Mouse (Mus musculus) forebrain, embryonic 14.5 days (tissue): ENCODE data around the gene Glp1r. TPM values are rescaled to one million over a fixed set of nuclear protein-coding genes. Genes with fewer than 3 reads are reported as not detected.

Experiments
- ATAC-seq: fragments of 200-750 bp; cut with Nextera tagmentation; 2 replicates; pipeline ENCODE4 v1.8.0; 2017; ENCODE audit warnings: mild to moderate bottlenecking, moderate library complexity
- DNase-seq: peaks from one replicate; pipeline ENCODE4 v3.0.0-alpha.2; 2015; ENCODE audit warnings: low spot score
- H3K27ac ChIP-seq: fragments of 300-500 bp; sonication (generic); 2 replicates; pipeline ENCODE4 v1.5.1; 2014; ENCODE audit warnings: low read depth, mild to moderate bottlenecking, control low read depth, low read length, moderate library complexity
- H3K27me3 ChIP-seq: fragments of 300-500 bp; sonication (generic); replicated peaks from 2 replicates; pipeline ENCODE4 v1.6.1; 2014; ENCODE audit warnings: low read length, control low read depth, mixed read lengths; ENCODE audit not compliant: control insufficient read depth, insufficient read depth
- H3K36me3 ChIP-seq: fragments of 300-500 bp; sonication (generic); 2 replicates; pipeline ENCODE4 v1.6.1; 2014; ENCODE audit warnings: low read length, control low read depth; ENCODE audit not compliant: control insufficient read depth, insufficient read depth
- H3K4me1 ChIP-seq: fragments of 300-500 bp; sonication (generic); 2 replicates; pipeline ENCODE4 v1.6.1; 2014; ENCODE audit warnings: antibody characterized with exemption, low read length, control low read depth; ENCODE audit not compliant: control insufficient read depth, insufficient read depth
- H3K4me2 ChIP-seq: fragments of 300-500 bp; sonication (generic); 2 replicates; pipeline ENCODE4 v1.6.1; 2014; ENCODE audit warnings: mild to moderate bottlenecking, control low read depth, low read length
- H3K4me3 ChIP-seq: fragments of 300-500 bp; sonication (generic); 2 replicates; pipeline ENCODE4 v1.5.1; 2014; ENCODE audit warnings: low read depth, low read length, control low read depth
- H3K9ac ChIP-seq: fragments of 300-500 bp; sonication (generic); 2 replicates; pipeline ENCODE4 v1.6.1; 2014; ENCODE audit warnings: mild to moderate bottlenecking, low read length, control low read depth, moderate library complexity
- H3K9me3 ChIP-seq: fragments of 300-500 bp; sonication (generic); replicated peaks from 2 replicates; pipeline ENCODE4 v1.6.1; 2016; ENCODE audit warnings: low read length, control low read depth, mixed read lengths; ENCODE audit not compliant: control insufficient read depth
- WGBS: fragments of 180-500 bp; shearing (Covaris S2); extraction: QIAGEN DNeasy Blood & Tissue Kit; methylation state at CpG from one replicate; pipeline ENCODE4 v1.1.7; 2014; 5-methylcytosine and 5-hydroxymethylcytosine counted together
- polyA plus RNA-seq: library from polyadenylated mRNA; unstranded; fragments of >200 nt; fragmentation: Nextera tagmentation; extraction: Ambion mirVana; gene quantifications from 2 replicates; pipeline ENCODE4 v1.2.1, GENCODE M21; 2014

Gene Glp1r
- polyA plus RNA-seq, 1 experiment from 2014 or later: 0.05 TPM

DNA sequence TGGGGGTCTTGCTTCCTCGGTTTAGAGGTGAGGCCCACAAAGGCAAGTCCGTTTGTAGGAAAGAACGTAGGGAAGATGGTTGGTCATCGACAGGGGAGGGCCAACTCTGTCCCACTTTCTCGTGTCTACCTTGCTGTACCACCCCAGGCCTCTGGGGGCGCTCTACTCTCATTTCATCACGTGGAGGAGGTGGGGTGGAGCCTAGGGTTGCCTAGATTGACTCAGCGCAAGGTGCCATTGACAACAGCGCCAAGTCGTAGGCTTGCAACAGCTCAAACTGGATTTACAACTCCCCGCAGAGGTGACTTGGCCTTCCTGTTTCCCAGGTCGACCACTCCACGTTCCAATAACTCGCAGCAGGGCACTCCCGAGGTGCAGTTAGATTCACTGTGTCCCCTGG, 27.3 kb upstream of the Glp1r start:
- Histone ChIP-seq H3K9me3 (no peaks in the 10 kb centered on the region), H3K27me3 (no peaks in the 10 kb centered on the region)
- no peak for DNase-seq

DNA sequence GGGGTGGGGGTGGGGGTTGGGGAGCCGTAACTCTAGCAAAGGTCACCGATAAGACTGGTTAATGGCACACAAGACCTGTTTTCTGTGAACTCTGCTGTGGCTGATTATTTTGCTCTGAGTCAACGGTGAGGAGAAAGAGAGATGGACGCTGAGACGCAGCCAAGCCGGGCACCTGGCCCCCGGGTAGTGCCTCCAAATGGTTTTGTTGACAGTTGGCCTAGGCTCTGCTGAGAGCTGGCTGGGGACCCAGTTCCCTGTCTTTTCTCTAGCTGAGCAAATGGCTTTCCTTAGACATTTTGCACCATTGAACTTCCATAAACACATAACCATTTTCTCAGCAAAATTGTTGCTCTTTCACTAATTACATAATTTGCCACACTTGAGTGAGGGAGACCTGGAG, 24.2 kb upstream of the Glp1r start:
- Histone ChIP-seq H3K4me3 (no peak overlapping the region), H3K9me3 (no peaks in the 10 kb centered on the region), H3K36me3 (no peaks in the 10 kb centered on the region), H3K27ac (no peak overlapping the region), H3K4me1 (no peaks in the 10 kb centered on the region), H3K4me2 (no peak overlapping the region), H3K9ac (no peak overlapping the region), H3K27me3 (no peaks in the 10 kb centered on the region)
- DNase-seq (no peak), ATAC-seq (no peak)
- WGBS: 81% methylated on average over 7 of the region's 7 CpGs

More for the DNA sequence above, 27.3 kb upstream of the Glp1r start:
- Histone ChIP-seq H3K4me2 (no peak overlapping the region), H3K36me3 (no peaks in the 10 kb centered on the region), H3K9ac (no peak overlapping the region), H3K4me1 (no peaks in the 10 kb centered on the region), H3K4me3 (no peak overlapping the region), H3K27ac (no peak overlapping the region)
- ATAC-seq: no peak
- WGBS: 72% methylated on average over 15 of the region's 15 CpGs

DNA sequence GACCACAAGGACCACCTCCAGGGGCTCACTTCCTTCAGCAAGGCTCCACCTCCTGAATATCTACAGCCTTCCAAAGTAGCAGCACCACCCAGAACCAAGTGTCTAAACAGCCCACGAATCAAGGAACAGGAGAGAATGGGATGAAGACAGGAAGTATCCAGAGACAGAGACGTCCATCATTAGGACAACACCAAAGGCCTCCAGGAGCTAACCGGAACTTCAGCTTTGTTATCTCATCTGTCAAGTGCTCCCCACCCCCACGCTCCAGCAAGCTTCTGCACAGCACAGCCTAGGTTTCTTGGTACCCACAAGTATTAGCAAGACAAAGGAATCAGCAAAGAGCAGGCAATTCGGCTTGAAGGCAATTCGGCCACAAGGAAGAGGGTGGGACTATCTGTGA, 23.0 kb upstream of the Glp1r start:
- no peak overlapping the region for H3K27ac ChIP-seq
- H3K27me3 ChIP-seq: no peaks in the 10 kb centered on the region
- 57% methylated on average over 6 of the region's 6 CpGs for WGBS
- no peak overlapping the region for H3K4me3 ChIP-seq
- no peaks in the 10 kb centered on the region for H3K9me3 ChIP-seq
- H3K36me3 ChIP-seq: no peaks in the 10 kb centered on the region
- no peak for ATAC-seq
- H3K4me1 ChIP-seq: no peaks in the 10 kb centered on the region
- no peak overlapping the region for H3K4me2 ChIP-seq
- no peak overlapping the region for H3K9ac ChIP-seq
- DNase-seq: no peak

DNA sequence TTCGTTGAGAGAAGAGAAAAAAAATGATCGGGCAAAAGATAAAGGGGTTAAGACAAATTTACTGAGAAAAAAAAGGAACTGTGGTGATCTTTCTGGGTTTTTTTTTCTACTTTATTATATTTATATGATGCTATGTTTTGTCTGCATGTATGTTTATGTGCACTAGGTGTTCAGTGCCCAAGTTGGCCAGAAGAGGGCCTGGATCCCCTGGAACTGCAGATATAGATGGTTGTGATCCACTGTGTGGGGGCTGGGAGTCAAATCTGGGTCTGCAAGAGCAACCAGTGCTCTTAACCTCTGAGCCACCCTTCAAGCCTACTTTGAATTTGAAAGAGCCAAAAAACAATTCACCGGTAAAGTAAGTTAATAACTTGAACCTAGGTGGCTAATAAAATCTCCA, 21.2 kb upstream of the Glp1r start:
- H3K36me3 ChIP-seq: no peaks in the 10 kb centered on the region
- 90% methylated on average over 3 of the region's 3 CpGs for WGBS
- H3K9ac ChIP-seq: no peak overlapping the region
- ATAC-seq: no peak
- no peak overlapping the region for H3K27ac ChIP-seq
- no peaks in the 10 kb centered on the region for H3K4me1 ChIP-seq
- no peak for DNase-seq
- no peak overlapping the region for H3K4me3 ChIP-seq
- no peaks in the 10 kb centered on the region for H3K9me3 ChIP-seq
- no peaks in the 10 kb centered on the region for H3K27me3 ChIP-seq
- H3K4me2 ChIP-seq: no peak overlapping the region

DNA sequence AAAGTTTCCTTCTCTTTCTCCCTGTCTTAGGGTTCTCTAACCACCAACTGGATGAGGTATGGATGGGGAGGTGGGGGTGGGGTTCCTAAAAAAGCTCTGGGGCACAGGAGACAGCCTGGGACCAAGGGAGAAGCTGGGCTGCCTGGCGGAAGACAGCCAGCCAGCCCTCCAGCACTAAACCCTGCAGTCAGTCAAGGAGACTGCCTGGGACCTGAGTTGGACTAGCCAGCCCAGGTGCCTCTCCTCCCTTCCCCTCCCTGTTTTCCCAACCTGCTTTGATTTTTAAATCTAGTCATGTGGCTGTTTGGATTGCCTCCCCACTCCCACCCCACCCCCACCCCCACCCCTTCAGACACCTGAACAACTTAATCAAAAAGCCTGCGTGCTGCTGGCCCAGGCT, 20.6 kb upstream of the Glp1r start:
- no peak for DNase-seq
- H3K36me3 ChIP-seq: no peaks in the 10 kb centered on the region
- no peak overlapping the region for H3K4me3 ChIP-seq
- no peaks in the 10 kb centered on the region for H3K27me3 ChIP-seq
- WGBS: 72% methylated on average over 2 of the region's 2 CpGs
- no peak overlapping the region for H3K4me2 ChIP-seq
- H3K9me3 ChIP-seq: no peaks in the 10 kb centered on the region
- H3K27ac ChIP-seq: no peak overlapping the region
- ATAC-seq: no peak
- no peaks in the 10 kb centered on the region for H3K4me1 ChIP-seq
- no peak overlapping the region for H3K9ac ChIP-seq

DNA sequence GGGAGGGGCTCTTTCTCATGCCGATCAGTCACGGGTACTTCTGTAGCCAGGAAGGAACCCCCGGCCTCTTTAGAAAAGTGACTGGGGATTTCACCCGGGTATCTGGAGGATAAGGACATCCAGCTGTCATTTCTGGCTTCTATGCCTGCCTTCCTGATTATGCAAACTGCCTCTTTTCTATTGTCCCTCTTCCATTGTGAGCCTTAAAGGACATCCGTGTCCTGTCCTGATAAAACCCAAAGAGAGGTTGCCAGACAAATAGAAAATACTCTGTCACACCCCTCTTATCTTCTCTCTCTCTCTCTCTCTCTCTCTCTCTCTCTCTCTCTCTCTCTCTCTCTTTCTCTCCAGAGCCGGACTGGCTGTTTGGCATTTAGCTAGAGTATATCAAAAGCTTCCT, 19.4 kb upstream of the Glp1r start:
- DNase-seq (peak; percentile 43), ATAC-seq (no peak)
- Histone ChIP-seq H3K27me3 (no peaks in the 10 kb centered on the region), H3K4me3 (no peak overlapping the region), H3K9me3 (no peaks in the 10 kb centered on the region), H3K27ac (no peak overlapping the region), H3K4me1 (no peaks in the 10 kb centered on the region), H3K36me3 (no peaks in the 10 kb centered on the region), H3K4me2 (peak overlapping the region; percentile 7; the same call in 1 of the 2 replicates), H3K9ac (no peak overlapping the region)
- 4% methylated on average over 6 of the region's 6 CpGs for WGBS

DNA sequence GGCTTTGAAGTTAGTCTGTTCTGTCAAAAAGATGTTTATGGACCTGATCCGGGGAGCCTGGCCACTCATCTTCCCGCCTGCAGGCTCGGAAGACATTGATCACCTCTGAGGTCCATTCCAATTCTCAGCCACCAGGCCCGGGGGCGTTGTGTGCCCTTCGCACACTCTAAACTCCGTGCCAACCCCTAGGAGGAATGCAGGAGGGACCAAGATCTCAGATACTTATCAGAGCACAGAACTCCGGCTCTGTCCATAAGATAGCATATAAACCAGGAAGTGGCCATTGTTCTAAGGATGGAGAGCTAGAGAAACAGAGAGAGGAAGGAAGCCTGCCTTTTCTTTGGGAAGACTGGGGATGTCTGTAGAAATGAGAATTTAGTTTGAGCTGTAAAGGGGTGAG, 18.1 kb upstream of the Glp1r start:
- ATAC-seq (no peak), DNase-seq (no peak)
- Histone ChIP-seq H3K4me3 (no peak overlapping the region), H3K27me3 (no peaks in the 10 kb centered on the region), H3K9ac (no peak overlapping the region), H3K36me3 (no peaks in the 10 kb centered on the region), H3K4me1 (no peaks in the 10 kb centered on the region), H3K27ac (no peak overlapping the region), H3K9me3 (no peaks in the 10 kb centered on the region), H3K4me2 (no peak overlapping the region)
- 91% methylated on average over 8 of the region's 8 CpGs for whole genome bisulfite sequencing

DNA sequence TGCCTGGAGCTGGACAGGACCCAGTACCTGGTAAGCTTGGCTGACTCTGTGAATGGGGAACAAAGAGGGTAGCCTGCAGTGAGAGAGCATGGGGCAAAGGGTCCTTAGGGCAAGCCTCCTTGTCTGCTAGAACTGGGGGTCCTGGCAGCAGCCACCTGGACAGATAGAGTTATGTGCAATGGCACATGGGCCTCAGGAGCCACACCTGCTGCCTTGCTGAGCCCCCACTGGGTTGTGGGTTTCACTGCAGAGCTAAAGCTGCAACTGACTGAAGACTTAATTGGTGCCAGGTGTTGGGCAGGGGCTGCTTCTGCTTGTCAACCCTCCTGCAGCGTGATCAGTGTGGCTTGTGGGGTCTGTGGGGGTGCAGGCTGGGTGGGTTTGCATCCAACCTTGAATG, 9.5 kb upstream of the Glp1r start:
- Histone ChIP-seq H3K4me3 (no peak overlapping the region), H3K9ac (no peak overlapping the region), H3K9me3 (no peaks in the 10 kb centered on the region), H3K4me2 (no peak overlapping the region), H3K27ac (no peak overlapping the region; the same call in 1 of the 2 replicates), H3K27me3 (no peaks in the 10 kb centered on the region), H3K36me3 (no peaks in the 10 kb centered on the region), H3K4me1 (no peaks in the 10 kb centered on the region)
- no peak for ATAC-seq
- WGBS: 39% methylated on average over 1 of the region's 1 CpGs
- DNase-seq: no peak

DNA sequence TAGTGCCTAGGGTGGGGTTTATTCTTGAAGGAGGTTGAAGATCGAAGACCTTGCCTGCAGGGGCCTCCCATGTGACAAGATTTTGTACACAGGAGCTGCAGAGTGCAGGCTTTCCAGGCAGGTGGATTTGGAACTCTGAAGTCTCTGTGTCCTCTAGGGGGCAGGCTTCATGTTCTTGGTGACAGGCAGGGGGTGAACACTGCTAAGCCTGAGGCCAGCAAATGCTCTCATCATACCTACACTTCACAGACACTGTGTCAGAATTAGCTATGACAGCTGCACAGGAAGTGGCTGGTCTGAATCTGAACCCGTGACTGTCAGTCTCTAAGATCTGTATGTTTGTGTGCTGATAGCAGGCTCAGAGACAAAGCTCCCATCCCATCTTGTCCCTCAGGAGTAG, 8.9 kb upstream of the Glp1r start:
- no peak overlapping the region for H3K4me2 ChIP-seq
- H3K9me3 ChIP-seq: no peaks in the 10 kb centered on the region
- H3K4me1 ChIP-seq: no peaks in the 10 kb centered on the region
- ATAC-seq (no peak), DNase-seq (peak; percentile 39)
- no peak overlapping the region for H3K9ac ChIP-seq
- H3K27me3 ChIP-seq: no peaks in the 10 kb centered on the region
- WGBS: 42% methylated on average over 2 of the region's 2 CpGs
- H3K4me3 ChIP-seq: no peak overlapping the region
- no peaks in the 10 kb centered on the region for H3K36me3 ChIP-seq
- H3K27ac ChIP-seq: no peak overlapping the region
